Mouse (Mus musculus): Measurements from ENCODE around the gene Barhl2. TPM values are rescaled to one million over a fixed set of nuclear protein-coding genes. Genes with fewer than 3 reads are reported as not detected.

The Barhl2 gene
- total and polyA plus RNA-seq, 3 experiments = not detected

DNA sequence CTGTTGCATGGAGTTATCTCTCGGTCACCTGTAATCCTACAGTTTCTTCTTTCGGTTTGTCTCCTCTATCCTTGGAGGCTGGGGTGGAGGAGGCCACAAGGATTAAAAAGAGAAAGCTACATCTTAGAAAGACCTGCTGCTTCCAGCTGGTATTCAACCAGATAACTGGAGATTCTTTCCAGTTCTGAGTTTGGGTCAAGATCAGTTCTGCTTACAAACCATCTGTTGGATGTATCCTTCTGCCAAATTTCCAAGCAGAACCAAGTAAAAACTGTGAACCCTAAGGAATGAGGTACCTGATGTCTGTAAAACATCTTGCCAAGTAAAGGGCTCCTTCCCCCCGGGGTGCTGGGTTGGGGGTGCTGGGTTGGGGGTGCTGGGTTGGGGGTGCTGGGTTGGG is 12.3 kb downstream of the Barhl2 start:
- TF ChIP-seq SIN3A (IDR thresholded peaks at IDR 0.05; ENCODE audit: low read length) (no peak), ETS1 (IDR thresholded peaks at IDR 0.05; ENCODE audit: low read depth, low read length) (no peak), POLR2AphosphoS5 (IDR thresholded peaks at IDR 0.05; ENCODE audit: borderline replicate concordance, low read depth, low read length) (no peak), RCOR1 (IDR thresholded peaks at IDR 0.05; ENCODE audit: low read depth, low read length) (no peak), MAZ (IDR thresholded peaks at IDR 0.05; ENCODE audit: low read depth, low read length) (no peak), GABPA (IDR thresholded peaks at IDR 0.05; ENCODE audit: low read depth, low read length) (no peak), SMC3 (IDR thresholded peaks at IDR 0.05; ENCODE audit: low read depth, low read length) (no peak), TCF12 (IDR thresholded peaks at IDR 0.05; ENCODE audit: low read depth, low read length) (no peak), TBP (IDR thresholded peaks at IDR 0.05; ENCODE audit: low read depth, low read length) (no peak), MYC (IDR thresholded peaks at IDR 0.05; ENCODE audit: low read depth, low read length) (no peak), ZC3H11A (IDR thresholded peaks at IDR 0.05; ENCODE audit: low read depth, low read length) (no peak), POLR2A (IDR thresholded peaks at IDR 0.05; ENCODE audit: control insufficient read depth in 1 of 2, insufficient read depth in 1 of 2, low read depth in 1 of 2, low read length in 2 of 2, poor library complexity in 1 of 2) (no peak), CHD1 (IDR thresholded peaks at IDR 0.05; ENCODE audit: low read depth, low read length) (no peak), MXI1 (IDR thresholded peaks at IDR 0.05; ENCODE audit: low read depth, low read length) (no peak), ZNF384 (IDR thresholded peaks at IDR 0.05; ENCODE audit: low read depth, low read length) (no peak), EP300 (IDR thresholded peaks at IDR 0.05; ENCODE audit: low read depth in 1 of 2, low read length in 2 of 2) (no peak)
- Histone ChIP-seq H3K4me1 (ENCODE audit: control insufficient read depth in 1 of 2, insufficient read depth in 2 of 2, low read length in 2 of 2) (no peaks in the 10 kb centered on the region), H3K79me2 (ENCODE audit: control insufficient read depth, insufficient read depth, low read length, poor library complexity) (no peaks in the 10 kb centered on the region), H3K9me3 (replicated peaks; ENCODE audit: insufficient read depth, low read length) (no peaks in the 10 kb centered on the region), H3K9ac (ENCODE audit: control insufficient read depth, low read depth, low read length, poor library complexity, severe bottlenecking) (no peak overlapping the region), H3K36me3 (ENCODE audit: control insufficient read depth in 1 of 2, insufficient read depth in 2 of 2, low read length in 2 of 2) (no peaks in the 10 kb centered on the region), H3K27ac (ENCODE audit: control insufficient read depth, low read depth, low read length) (no peak overlapping the region), H3K4me3 (ENCODE audit: control insufficient read depth in 1 of 2, insufficient read depth in 1 of 2, low read depth in 2 of 2, low read length in 2 of 2) (no peak overlapping the region), H3K27me3 (ENCODE audit: control insufficient read depth in 1 of 2, insufficient read depth in 2 of 2, low read length in 2 of 2) (no peaks in the 10 kb centered on the region)
- DNase-seq (ENCODE audit: low read depth, low spot score) = no peak

DNA sequence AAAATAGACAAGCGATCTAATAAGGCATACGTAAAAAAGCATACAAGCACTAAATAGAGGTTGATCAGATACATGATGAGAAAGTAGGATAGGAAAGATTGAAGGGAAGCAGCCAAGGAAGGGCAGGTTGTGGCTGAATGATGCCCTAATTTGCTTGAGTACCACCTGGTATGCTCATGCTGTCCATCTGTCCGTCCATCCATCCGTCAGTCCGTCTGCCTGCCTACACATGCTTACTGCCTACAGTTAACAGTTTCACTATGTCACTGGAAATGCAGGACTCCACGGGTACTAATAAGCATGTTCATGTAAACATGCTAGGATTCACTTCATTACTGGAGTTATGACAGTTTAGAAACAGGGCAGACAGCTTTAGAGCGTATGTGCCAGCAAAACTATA is 19.1 kb downstream of the Barhl2 start:
- Histone ChIP-seq H3K27me3 (ENCODE audit: control insufficient read depth in 1 of 2, insufficient read depth in 2 of 2, low read length in 2 of 2) (no peaks in the 10 kb centered on the region), H3K4me3 (ENCODE audit: control insufficient read depth in 1 of 2, insufficient read depth in 1 of 2, low read depth in 2 of 2, low read length in 2 of 2) (no peak overlapping the region)

More for the DNA sequence above, 19.1 kb downstream of the Barhl2 start:
- Histone ChIP-seq H3K79me2 (ENCODE audit: control insufficient read depth, insufficient read depth, low read length, poor library complexity) (no peaks in the 10 kb centered on the region), H3K9ac (ENCODE audit: control insufficient read depth, low read depth, low read length, poor library complexity, severe bottlenecking) (no peak overlapping the region), H3K36me3 (ENCODE audit: control insufficient read depth in 1 of 2, insufficient read depth in 2 of 2, low read length in 2 of 2) (no peaks in the 10 kb centered on the region), H3K27ac (ENCODE audit: control insufficient read depth, low read depth, low read length) (no peak overlapping the region), H3K4me1 (ENCODE audit: control insufficient read depth in 1 of 2, insufficient read depth in 2 of 2, low read length in 2 of 2) (no peaks in the 10 kb centered on the region), H3K9me3 (replicated peaks; ENCODE audit: insufficient read depth, low read length) (no peaks in the 10 kb centered on the region)
- no peak for DNase-seq (ENCODE audit: low read depth, low spot score)
- no peak for TF ChIP-seq MEF2A (IDR thresholded peaks at IDR 0.05; ENCODE audit: extremely low read depth, insufficient replicate concordance, low read depth, low read length, poor library complexity, severe bottlenecking)
- TF ChIP-seq SMC3 (IDR thresholded peaks at IDR 0.05; ENCODE audit: low read depth, low read length) = no peak
- TF ChIP-seq CHD1 (IDR thresholded peaks at IDR 0.05; ENCODE audit: low read depth, low read length) = no peak
- no peak for TF ChIP-seq MYB (IDR thresholded peaks at IDR 0.05; ENCODE audit: low read depth, low read length)
- TF ChIP-seq TAL1 (IDR thresholded peaks at IDR 0.05; ENCODE audit: low read length) = no peak
- TF ChIP-seq E2F4 (IDR thresholded peaks at IDR 0.05; ENCODE audit: borderline replicate concordance, low read depth, low read length) = no peak
- no peak for TF ChIP-seq HCFC1 (IDR thresholded peaks at IDR 0.05; ENCODE audit: low read depth, low read length)
- no peak for TF ChIP-seq TCF12 (IDR thresholded peaks at IDR 0.05; ENCODE audit: low read depth, low read length)
- TF ChIP-seq UBTF (IDR thresholded peaks at IDR 0.05; ENCODE audit: borderline replicate concordance, insufficient read depth, low read depth, low read length) = no peak
- TF ChIP-seq RAD21 (IDR thresholded peaks at IDR 0.05; ENCODE audit: low read depth, low read length) = no peak
- no peak for TF ChIP-seq EP300 (IDR thresholded peaks at IDR 0.05; ENCODE audit: low read depth in 1 of 2, low read length in 2 of 2)

Measured in MEL (cell line).